Mouse (Mus musculus) embryonic facial prominence, embryonic 12.5 days (tissue): ENCODE data around the gene Anxa5. TPM values are rescaled to one million over a fixed set of nuclear protein-coding genes. Genes with fewer than 3 reads are reported as not detected.

ENCODE experiments used
- ATAC-seq: fragments of 200-750 bp; cut with Nextera tagmentation; 2 replicates; pipeline ENCODE4 v1.8.0; 2017; ENCODE audit not compliant: insufficient number of reproducible peaks, insufficient read depth, low FRiP score, low TSS enrichment
- H3K27ac ChIP-seq: fragments of 300-500 bp; sonication (generic); 2 replicates; pipeline ENCODE4 v1.5.1; 2016; ENCODE audit warnings: mild to moderate bottlenecking
- H3K27me3 ChIP-seq: fragments of 300-500 bp; sonication (generic); 2 replicates; pipeline ENCODE4 v1.6.1; 2016; ENCODE audit warnings: mild to moderate bottlenecking, moderate library complexity
- H3K36me3 ChIP-seq: fragments of 300-500 bp; sonication (generic); 2 replicates; pipeline ENCODE4 v1.6.1; 2016; ENCODE audit warnings: mild to moderate bottlenecking
- H3K4me1 ChIP-seq: fragments of 300-500 bp; sonication (generic); 2 replicates; pipeline ENCODE4 v1.6.1; 2016
- H3K4me2 ChIP-seq: fragments of 300-500 bp; sonication (generic); replicated peaks from 2 replicates; pipeline ENCODE4 v1.6.1; 2016; ENCODE audit warnings: mild to moderate bottlenecking, moderate library complexity
- H3K4me3 ChIP-seq: fragments of 300-500 bp; sonication (generic); 2 replicates; pipeline ENCODE4 v1.5.1; 2016; ENCODE audit warnings: mild to moderate bottlenecking
- H3K9ac ChIP-seq: fragments of 300-500 bp; sonication (generic); 2 replicates; pipeline ENCODE4 v1.6.1; 2016; ENCODE audit warnings: mild to moderate bottlenecking, moderate library complexity
- H3K9me3 ChIP-seq: fragments of 300-500 bp; sonication (generic); 2 replicates; pipeline ENCODE4 v1.6.1; 2016; ENCODE audit warnings: mild to moderate bottlenecking, moderate library complexity
- WGBS: fragments of 180-500 bp; shearing (Covaris S2); methylation state at CpG from one replicate; pipeline ENCODE4 v1.1.7; 2016; 5-methylcytosine and 5-hydroxymethylcytosine counted together
- polyA plus RNA-seq: library from polyadenylated mRNA; unstranded; fragments of >200 nt; fragmentation: Nextera tagmentation; extraction: Ambion mirVana; gene quantifications from 2 replicates; pipeline ENCODE4 v1.2.1, GENCODE M21; 2016

Anxa5 gene
- polyA plus RNA-seq, 1 experiment from 2014 or later, result 196 TPM

DNA sequence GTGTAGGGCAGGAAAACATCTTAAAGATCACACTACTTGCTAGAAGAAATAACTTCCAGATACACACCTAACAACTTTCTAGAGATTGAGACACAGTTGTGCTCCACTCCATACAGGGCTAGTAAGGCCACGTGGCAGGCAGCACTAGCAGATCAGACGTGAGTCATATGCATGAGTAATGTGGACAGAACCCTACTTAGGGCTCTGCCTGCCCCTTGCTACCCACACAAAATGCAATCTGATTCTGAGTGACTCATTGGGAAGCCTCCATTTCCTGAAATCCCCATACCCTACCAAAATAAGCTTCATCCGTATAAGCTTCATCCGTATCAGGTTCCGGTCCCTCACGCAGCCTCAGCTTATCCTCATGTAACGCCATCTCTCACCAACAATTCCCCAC, 8.1 kb downstream of the Anxa5 start:
- H3K4me2 ChIP-seq, result no peak overlapping the region

GRCm38 (mm10) chr3:36465538-36465937, 10.2 kb downstream of the Anxa5 start:
- 0 out of 2 replicates have a peak, but pooled peaks cover 4% of the 10 kb centered on the region for H3K36me3 ChIP-seq
- no peaks in the 10 kb centered on the region for H3K27me3 ChIP-seq
- no peak for ATAC-seq
- H3K4me3 ChIP-seq, result no peak overlapping the region
- H3K4me1 ChIP-seq, result no peaks in the 10 kb centered on the region
- no peak overlapping the region for H3K9ac ChIP-seq
- H3K27ac ChIP-seq, result no peak overlapping the region
- 70% methylated on average over 7 of the region's 7 CpGs for WGBS
- no peaks in the 10 kb centered on the region for H3K9me3 ChIP-seq
- H3K4me2 ChIP-seq, result no peak overlapping the region

More for the DNA sequence above, 8.1 kb downstream of the Anxa5 start:
- WGBS, result 78% methylated on average over 7 of the region's 7 CpGs
- Histone ChIP-seq H3K27me3 (no peaks in the 10 kb centered on the region), H3K4me1 (no peaks in the 10 kb centered on the region), H3K36me3 (no peaks in the 10 kb centered on the region), H3K27ac (no peak overlapping the region), H3K9me3 (no peaks in the 10 kb centered on the region), H3K4me3 (no peak overlapping the region), H3K9ac (no peak overlapping the region)
- no peak for ATAC-seq

DNA sequence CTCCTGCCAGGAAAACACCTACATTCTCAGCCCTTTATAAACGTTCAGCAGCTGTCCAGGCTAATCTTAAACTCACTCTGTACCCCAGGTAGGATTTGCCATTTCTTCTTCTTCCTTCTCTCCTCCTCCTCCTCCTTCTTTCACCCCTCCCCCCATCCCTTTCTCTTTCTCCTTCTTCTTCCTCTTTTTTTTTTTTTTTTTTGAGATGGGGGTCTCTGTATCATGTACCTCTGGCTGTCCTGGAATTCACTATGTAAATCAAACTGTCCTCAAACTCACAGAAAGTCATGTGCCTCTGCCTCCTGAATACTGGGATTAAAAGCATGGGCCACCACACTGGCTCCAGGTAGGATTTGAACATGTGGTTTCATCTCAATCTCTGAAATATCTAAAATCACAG, 13.3 kb downstream of the Anxa5 start:
- H3K27me3 ChIP-seq, result no peaks in the 10 kb centered on the region
- H3K36me3 ChIP-seq, result peaks cover 16% of the 10 kb centered on the region; the same call in 1 of the 2 replicates
- H3K9ac ChIP-seq, result no peak overlapping the region
- H3K4me2 ChIP-seq, result no peak overlapping the region
- no peak for ATAC-seq
- WGBS, result 30% methylated on average over 1 of the region's 1 CpGs
- H3K4me3 ChIP-seq, result no peak overlapping the region
- H3K4me1 ChIP-seq, result no peaks in the 10 kb centered on the region
- no peak overlapping the region for H3K27ac ChIP-seq
- no peaks in the 10 kb centered on the region for H3K9me3 ChIP-seq

DNA sequence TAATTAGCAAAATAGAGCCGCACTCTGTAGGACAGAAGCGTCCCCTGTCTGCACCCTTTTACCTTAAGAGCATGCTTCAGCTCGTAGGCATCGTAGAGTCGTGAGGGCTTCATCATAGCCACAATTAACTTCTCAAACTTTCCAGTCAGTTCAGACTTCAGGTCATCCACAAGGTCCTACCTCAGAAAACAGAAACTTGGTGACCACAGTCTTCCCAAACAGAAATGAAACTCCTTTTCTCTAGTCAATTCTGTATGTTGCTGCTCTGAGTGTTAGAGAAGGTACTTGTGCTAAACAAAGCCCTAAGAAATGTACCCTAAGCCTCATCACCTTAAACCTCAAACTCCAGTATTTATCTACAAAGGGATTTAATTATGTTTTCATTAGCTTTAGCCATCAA, 13.9 kb downstream of the Anxa5 start:
- 81% methylated on average over 5 of the region's 5 CpGs for WGBS
- Histone ChIP-seq H3K4me3 (no peak overlapping the region), H3K27me3 (no peaks in the 10 kb centered on the region), H3K9me3 (no peaks in the 10 kb centered on the region), H3K9ac (no peak overlapping the region), H3K4me1 (no peaks in the 10 kb centered on the region), H3K36me3 (peaks cover 21% of the 10 kb centered on the region; the same call in 1 of the 2 replicates), H3K27ac (no peak overlapping the region), H3K4me2 (no peak overlapping the region)
- no peak for ATAC-seq

- H3K27ac ChIP-seq, result no peak overlapping the region
- H3K4me1 ChIP-seq, result no peaks in the 10 kb centered on the region
- H3K9ac ChIP-seq, result no peak overlapping the region
- H3K4me3 ChIP-seq, result no peak overlapping the region
- ATAC-seq, result no peak
- no peaks in the 10 kb centered on the region for H3K9me3 ChIP-seq
- 85% methylated on average over 7 of the region's 7 CpGs for WGBS
- no peaks in the 10 kb centered on the region for H3K27me3 ChIP-seq
- H3K36me3 ChIP-seq, result peaks cover 23% of the 10 kb centered on the region; the same call in 1 of the 2 replicates
- H3K4me2 ChIP-seq, result no peak overlapping the region
These were observed 15.0 kb downstream of the Anxa5 start for GRCm38 (mm10) chr3:36460717-36461116.

GRCm38 (mm10) chr3:36455566-36455965, 20.1 kb downstream of the Anxa5 start:
- Histone ChIP-seq H3K4me2 (no peak overlapping the region), H3K27ac (no peak overlapping the region), H3K27me3 (no peaks in the 10 kb centered on the region), H3K9ac (no peak overlapping the region), H3K4me1 (no peaks in the 10 kb centered on the region), H3K9me3 (no peaks in the 10 kb centered on the region), H3K4me3 (no peak overlapping the region), H3K36me3 (peaks cover 40% of the 10 kb centered on the region)
- no peak for ATAC-seq
- 76% methylated on average over 3 of the region's 3 CpGs for WGBS

- no peak overlapping the region for H3K27ac ChIP-seq
- WGBS, result 86% methylated on average over 8 of the region's 8 CpGs
- H3K9ac ChIP-seq, result no peak overlapping the region
- H3K4me2 ChIP-seq, result no peak overlapping the region
- peaks cover 42% of the 10 kb centered on the region for H3K36me3 ChIP-seq
- ATAC-seq, result no peak
- no peaks in the 10 kb centered on the region for H3K9me3 ChIP-seq
- H3K27me3 ChIP-seq, result no peaks in the 10 kb centered on the region
- no peak overlapping the region for H3K4me3 ChIP-seq
- no peaks in the 10 kb centered on the region for H3K4me1 ChIP-seq
These were observed 20.6 kb downstream of the Anxa5 start for GRCm38 (mm10) chr3:36455124-36455523.

GRCm38 (mm10) chr3:36452502-36452901, 23.2 kb downstream of the Anxa5 start:
- H3K4me1 ChIP-seq, result no peaks in the 10 kb centered on the region
- peaks cover 42% of the 10 kb centered on the region for H3K36me3 ChIP-seq
- H3K9me3 ChIP-seq, result no peaks in the 10 kb centered on the region
- H3K9ac ChIP-seq, result no peak overlapping the region
- ATAC-seq, result no peak
- H3K4me2 ChIP-seq, result no peak overlapping the region
- no peak overlapping the region for H3K4me3 ChIP-seq
- H3K27me3 ChIP-seq, result no peaks in the 10 kb centered on the region
- no peak overlapping the region for H3K27ac ChIP-seq
- WGBS, result 86% methylated on average over 1 of the region's 1 CpGs

- no peaks in the 10 kb centered on the region for H3K9me3 ChIP-seq
- H3K36me3 ChIP-seq, result peaks cover 25% of the 10 kb centered on the region
- H3K4me3 ChIP-seq, result no peak overlapping the region
- no peaks in the 10 kb centered on the region for H3K4me1 ChIP-seq
- ATAC-seq, result no peak
- 41% methylated on average over 20 of the region's 20 CpGs for WGBS
- H3K9ac ChIP-seq, result no peak overlapping the region
- H3K27ac ChIP-seq, result peak overlapping the region; percentile 54; the same call in 1 of the 2 replicates
- H3K4me2 ChIP-seq, result no peak overlapping the region
- H3K27me3 ChIP-seq, result no peaks in the 10 kb centered on the region
These were observed 26.2 kb downstream of the Anxa5 start for GRCm38 (mm10) chr3:36449292-36450165.

DNA sequence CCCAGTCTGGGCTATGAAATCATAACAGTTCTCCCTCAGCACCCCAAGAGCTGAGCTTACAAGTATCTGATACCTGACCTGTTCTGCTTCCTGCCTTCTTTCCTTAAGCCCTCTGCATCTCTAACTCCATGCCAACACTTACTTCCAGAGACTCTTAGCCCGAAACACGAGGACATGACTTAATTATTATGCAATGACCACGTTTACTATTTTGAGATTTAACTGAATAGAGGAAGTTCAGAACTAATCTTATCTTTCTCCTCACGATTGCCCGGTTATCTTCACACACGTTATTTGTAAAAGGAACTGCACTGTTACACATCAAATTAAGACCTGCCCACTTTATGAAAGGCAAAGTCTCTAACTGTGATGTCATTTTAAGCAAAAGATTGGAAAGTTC, 28.8 kb downstream of the Anxa5 start:
- Histone ChIP-seq H3K9ac (no peak overlapping the region), H3K4me1 (no peaks in the 10 kb centered on the region), H3K27me3 (no peaks in the 10 kb centered on the region), H3K4me3 (no peak overlapping the region), H3K9me3 (no peaks in the 10 kb centered on the region), H3K36me3 (peaks cover 17% of the 10 kb centered on the region), H3K4me2 (no peak overlapping the region), H3K27ac (no peak overlapping the region)
- WGBS, result 74% methylated on average over 6 of the region's 6 CpGs
- no peak for ATAC-seq

GRCm38 (mm10) chr3:36446506-36446905, 29.2 kb downstream of the Anxa5 start:
- Histone ChIP-seq H3K4me2 (no peak overlapping the region), H3K4me3 (no peak overlapping the region), H3K27ac (no peak overlapping the region), H3K27me3 (no peaks in the 10 kb centered on the region), H3K9me3 (no peaks in the 10 kb centered on the region), H3K9ac (no peak overlapping the region), H3K36me3 (peaks cover 17% of the 10 kb centered on the region), H3K4me1 (no peaks in the 10 kb centered on the region)
- 78% methylated on average over 5 of the region's 5 CpGs for WGBS
- no peak for ATAC-seq

DNA sequence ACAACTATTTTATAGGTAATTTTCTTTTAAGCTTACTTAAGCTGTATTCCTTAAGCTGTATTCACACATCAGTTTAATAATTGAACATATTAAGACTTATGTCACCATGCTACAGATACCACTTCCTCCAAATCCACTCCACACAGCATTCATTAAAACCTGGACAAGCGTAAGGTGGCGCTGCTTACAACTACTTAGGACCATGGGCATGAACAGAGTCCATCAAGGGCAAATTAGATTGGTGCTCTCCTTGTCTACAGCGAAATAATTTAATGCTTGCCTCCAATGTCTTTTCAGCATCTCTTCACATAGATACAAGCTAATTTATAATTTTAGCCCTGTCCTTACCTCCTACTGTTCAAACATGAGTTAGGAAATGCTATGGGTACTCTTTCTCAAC, 29.7 kb downstream of the Anxa5 start:
- ATAC-seq, result no peak
- Histone ChIP-seq H3K27me3 (no peaks in the 10 kb centered on the region), H3K9me3 (no peaks in the 10 kb centered on the region), H3K4me2 (no peak overlapping the region), H3K4me3 (no peak overlapping the region), H3K27ac (no peak overlapping the region), H3K36me3 (peaks cover 17% of the 10 kb centered on the region), H3K9ac (no peak overlapping the region), H3K4me1 (no peaks in the 10 kb centered on the region)
- 92% methylated on average over 3 of the region's 3 CpGs for WGBS
